Mouse (Mus musculus): ENCODE results near the gene Tmem164. TPM values are rescaled to one million over a fixed set of nuclear protein-coding genes. Genes with fewer than 3 reads are reported as not detected.
A peak's percentile ranks its signal among the peaks of the same experiment; 100 is the strongest.

Tmem164 gene
- polyA plus RNA-seq, 1 experiment from 2014 or later, result 48.3 TPM

DNA sequence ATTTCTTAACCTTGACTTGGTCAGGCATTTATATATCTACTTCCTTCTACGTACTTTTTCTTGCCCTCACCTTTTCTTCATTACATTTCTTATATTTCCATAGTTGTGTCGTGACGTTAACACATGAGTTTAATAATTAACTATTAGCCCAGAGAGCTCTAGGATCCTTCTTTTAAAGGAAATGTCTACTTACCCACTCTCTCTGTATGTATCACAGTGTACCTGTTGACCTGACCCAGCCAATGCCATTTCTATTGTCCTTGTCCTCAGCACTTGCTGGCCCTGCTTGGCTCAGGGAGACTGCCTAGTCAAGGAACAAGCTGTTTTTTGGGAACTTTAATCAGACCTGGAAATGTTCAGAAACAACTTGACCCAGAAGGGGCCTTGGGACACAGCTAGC, 40.7 kb downstream of the Tmem164 start:
- Histone ChIP-seq H3K36me3 (peaks cover 4% of the 10 kb centered on the region), H3K4me1 (peaks cover 49% of the 10 kb centered on the region), H3K4me3 (no peak overlapping the region), H3K9ac (no peak overlapping the region), H3K27ac (replicated peaks) (no peak overlapping the region), H3K27me3 (replicated peaks) (no peaks in the 10 kb centered on the region), H3K9me3 (no peaks in the 10 kb centered on the region), H3K4me2 (no peak overlapping the region)
- no peak for ATAC-seq (ENCODE audit: extremely low read depth, insufficient number of reproducible peaks, low FRiP score, low TSS enrichment)
- 84% methylated on average over 3 of the region's 3 CpGs for WGBS

DNA sequence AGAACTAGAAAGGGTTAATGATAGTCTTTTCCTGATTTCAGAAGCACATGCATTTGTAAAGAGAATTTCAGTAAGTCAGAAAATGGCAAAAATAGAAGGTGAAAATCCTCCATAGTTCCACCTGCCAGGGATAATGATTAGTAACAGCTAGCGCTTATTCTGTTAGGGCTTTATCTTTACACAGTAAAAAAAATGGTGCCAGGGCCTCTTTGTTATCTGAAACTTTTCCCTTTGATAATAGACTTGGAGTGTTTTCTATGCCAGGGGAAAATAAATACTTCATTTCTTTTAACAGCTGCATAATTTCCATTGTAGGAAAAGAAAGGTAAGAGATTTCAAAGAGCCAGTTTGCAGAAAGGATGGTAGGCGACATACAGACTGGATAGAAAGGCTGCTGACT, 43.0 kb downstream of the Tmem164 start:
- H3K27ac ChIP-seq (replicated peaks), result 0 out of 2 replicates have a peak overlapping the region, but pooled peaks have one; percentile 12
- H3K4me1 ChIP-seq, result peaks cover 51% of the 10 kb centered on the region
- H3K4me2 ChIP-seq, result no peak overlapping the region
- H3K27me3 ChIP-seq (replicated peaks), result no peaks in the 10 kb centered on the region
- no peak for ATAC-seq (ENCODE audit: extremely low read depth, insufficient number of reproducible peaks, low FRiP score, low TSS enrichment)
- peaks cover 9% of the 10 kb centered on the region for H3K36me3 ChIP-seq
- no peak overlapping the region for H3K4me3 ChIP-seq
- 41% methylated on average over 2 of the region's 2 CpGs for WGBS
- H3K9ac ChIP-seq, result no peak overlapping the region
- H3K9me3 ChIP-seq, result no peaks in the 10 kb centered on the region

DNA sequence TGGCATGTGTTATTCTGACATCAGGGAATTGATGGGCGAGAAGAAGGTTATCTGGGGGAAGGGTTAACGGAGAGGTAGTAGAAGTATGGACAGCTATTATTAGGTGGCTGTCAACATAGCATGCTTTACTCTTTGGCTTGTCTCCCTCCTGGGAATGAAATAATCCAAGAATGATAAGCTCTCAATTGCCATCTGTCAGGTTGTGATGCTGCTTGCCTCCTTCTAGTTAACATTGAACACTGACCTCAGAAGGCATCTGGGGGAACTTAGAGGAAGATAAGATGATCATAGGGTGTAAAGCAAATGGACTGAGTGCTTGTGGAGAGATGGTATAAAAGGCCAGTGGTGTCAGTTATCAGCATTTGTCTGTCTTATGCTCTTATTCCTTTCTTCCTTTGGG, 44.4 kb downstream of the Tmem164 start:
- H3K27ac ChIP-seq (replicated peaks), result 0 out of 2 replicates have a peak overlapping the region, but pooled peaks have one; percentile 42
- WGBS, result 27% methylated on average over 2 of the region's 2 CpGs
- ATAC-seq (ENCODE audit: extremely low read depth, insufficient number of reproducible peaks, low FRiP score, low TSS enrichment), result no peak

DNA sequence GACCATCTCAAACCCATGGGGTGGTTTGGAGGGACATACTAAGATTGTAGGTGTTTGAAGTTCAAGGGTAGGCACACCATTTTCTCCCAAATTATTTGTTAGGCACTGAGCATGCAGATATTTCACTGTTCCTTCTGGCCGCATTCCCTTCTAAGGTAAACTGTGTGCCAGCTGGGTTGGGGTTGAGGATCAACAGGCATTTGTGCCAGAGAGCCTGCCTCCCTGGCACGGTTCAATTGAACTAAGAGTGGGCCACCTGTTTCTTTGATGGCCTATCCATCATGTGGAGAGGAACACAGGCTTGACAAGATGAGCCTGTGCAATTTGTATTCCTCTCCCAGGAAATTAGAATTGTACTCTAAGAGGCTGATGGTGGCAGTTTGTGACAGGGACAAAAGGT, 45.1 kb downstream of the Tmem164 start:
- Histone ChIP-seq H3K4me3 (no peak overlapping the region), H3K9ac (no peak overlapping the region), H3K27me3 (replicated peaks) (no peaks in the 10 kb centered on the region), H3K4me2 (no peak overlapping the region), H3K36me3 (peaks cover 5% of the 10 kb centered on the region; the same call in 1 of the 2 replicates), H3K9me3 (no peaks in the 10 kb centered on the region), H3K27ac (replicated peaks) (peak overlapping the region; percentile 42; the same call in 1 of the 2 replicates), H3K4me1 (peaks cover 55% of the 10 kb centered on the region)
- no peak for ATAC-seq (ENCODE audit: extremely low read depth, insufficient number of reproducible peaks, low FRiP score, low TSS enrichment)
- WGBS, result 65% methylated on average over 2 of the region's 2 CpGs

More for the DNA sequence above, 44.4 kb downstream of the Tmem164 start:
- H3K27me3 ChIP-seq (replicated peaks), result no peaks in the 10 kb centered on the region
- H3K9me3 ChIP-seq, result no peaks in the 10 kb centered on the region
- H3K4me1 ChIP-seq, result peaks cover 51% of the 10 kb centered on the region
- H3K36me3 ChIP-seq, result peaks cover 5% of the 10 kb centered on the region
- H3K9ac ChIP-seq, result no peak overlapping the region
- no peak overlapping the region for H3K4me2 ChIP-seq
- H3K4me3 ChIP-seq, result no peak overlapping the region

DNA sequence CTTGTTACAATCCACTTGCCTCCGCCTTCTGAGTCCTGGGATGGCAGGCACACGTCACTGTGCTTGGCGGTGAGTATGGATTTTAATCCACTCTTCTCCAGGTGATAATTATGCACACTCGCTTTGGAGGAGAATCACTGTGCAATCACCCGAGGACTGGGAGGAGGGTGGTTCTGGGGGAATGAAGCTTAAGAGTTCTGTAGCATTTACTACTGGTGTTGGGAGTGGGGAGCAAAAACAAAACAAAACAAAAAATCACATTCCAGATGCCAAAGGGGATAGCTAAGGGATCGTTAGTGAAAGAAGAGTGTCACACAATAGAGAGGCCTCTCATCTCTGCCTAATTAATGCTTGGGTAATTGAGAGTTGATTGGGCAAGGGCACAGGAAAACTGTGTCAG, 46.6 kb downstream of the Tmem164 start:
- H3K4me1 ChIP-seq, result peaks cover 53% of the 10 kb centered on the region

DNA sequence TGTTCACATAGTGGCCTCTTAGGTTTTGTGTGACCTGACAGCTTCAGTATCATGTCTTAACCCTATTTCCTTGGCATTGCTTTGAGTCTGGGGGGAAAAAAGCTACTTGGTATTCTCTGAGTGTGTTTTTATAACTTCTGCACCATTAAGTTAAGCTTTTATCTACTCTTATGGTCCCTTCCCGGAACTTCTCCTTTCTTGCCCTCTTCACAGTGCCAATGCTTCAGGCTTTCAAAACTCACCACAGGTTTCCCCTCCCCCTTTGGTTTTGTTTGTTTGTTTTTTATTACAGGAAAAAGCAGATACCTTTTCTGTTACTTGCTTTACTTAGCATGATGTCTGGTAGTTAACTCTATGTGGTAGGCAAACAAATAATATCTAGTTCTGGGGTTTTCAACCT, 47.8 kb downstream of the Tmem164 start:
- Histone ChIP-seq H3K4me1 (peaks cover 49% of the 10 kb centered on the region), H3K4me2 (no peak overlapping the region), H3K27me3 (replicated peaks) (no peaks in the 10 kb centered on the region)

More for the DNA sequence above, 46.6 kb downstream of the Tmem164 start:
- no peak overlapping the region for H3K4me3 ChIP-seq
- peaks cover 5% of the 10 kb centered on the region; the same call in 1 of the 2 replicates for H3K36me3 ChIP-seq
- WGBS, result 75% methylated on average over 6 of the region's 6 CpGs
- no peak overlapping the region for H3K9ac ChIP-seq
- H3K27me3 ChIP-seq (replicated peaks), result no peaks in the 10 kb centered on the region
- ATAC-seq (ENCODE audit: extremely low read depth, insufficient number of reproducible peaks, low FRiP score, low TSS enrichment), result no peak
- H3K27ac ChIP-seq (replicated peaks), result no peak overlapping the region
- H3K4me2 ChIP-seq, result no peak overlapping the region
- no peaks in the 10 kb centered on the region for H3K9me3 ChIP-seq

DNA sequence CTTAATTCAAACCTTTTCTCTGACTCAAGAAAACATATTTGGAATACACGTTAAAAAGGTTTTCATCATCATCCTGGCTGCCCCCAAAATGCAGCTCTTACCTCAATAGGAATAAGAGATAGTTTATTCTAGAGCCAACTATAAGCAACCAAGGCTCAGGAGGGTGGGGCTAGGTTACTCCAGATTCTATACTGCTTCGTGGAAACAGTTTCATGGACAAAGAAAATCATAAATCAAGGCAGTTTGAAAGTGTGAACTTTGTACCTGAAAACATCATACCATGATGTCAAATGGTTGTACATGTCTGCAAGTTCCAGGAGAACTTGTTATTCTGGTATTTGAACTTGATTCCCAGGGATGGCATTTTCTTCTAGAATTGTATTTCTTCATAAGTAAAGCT, 48.3 kb downstream of the Tmem164 start:
- H3K36me3 ChIP-seq, result peaks cover 5% of the 10 kb centered on the region; the same call in 1 of the 2 replicates
- ATAC-seq (ENCODE audit: extremely low read depth, insufficient number of reproducible peaks, low FRiP score, low TSS enrichment), result no peak
- H3K4me3 ChIP-seq, result no peak overlapping the region
- no peaks in the 10 kb centered on the region for H3K9me3 ChIP-seq
- 79% methylated on average over 2 of the region's 2 CpGs for WGBS
- no peaks in the 10 kb centered on the region for H3K27me3 ChIP-seq (replicated peaks)
- H3K9ac ChIP-seq, result no peak overlapping the region
- H3K4me2 ChIP-seq, result no peak overlapping the region
- peaks cover 45% of the 10 kb centered on the region for H3K4me1 ChIP-seq
- no peak overlapping the region for H3K27ac ChIP-seq (replicated peaks)

More for the DNA sequence above, 47.8 kb downstream of the Tmem164 start:
- Histone ChIP-seq H3K27ac (replicated peaks) (no peak overlapping the region), H3K9ac (no peak overlapping the region), H3K36me3 (peaks cover 5% of the 10 kb centered on the region; the same call in 1 of the 2 replicates), H3K4me3 (no peak overlapping the region), H3K9me3 (no peaks in the 10 kb centered on the region)
- no peak for ATAC-seq (ENCODE audit: extremely low read depth, insufficient number of reproducible peaks, low FRiP score, low TSS enrichment)
- WGBS, result 81% methylated on average over 1 of the region's 1 CpGs

DNA sequence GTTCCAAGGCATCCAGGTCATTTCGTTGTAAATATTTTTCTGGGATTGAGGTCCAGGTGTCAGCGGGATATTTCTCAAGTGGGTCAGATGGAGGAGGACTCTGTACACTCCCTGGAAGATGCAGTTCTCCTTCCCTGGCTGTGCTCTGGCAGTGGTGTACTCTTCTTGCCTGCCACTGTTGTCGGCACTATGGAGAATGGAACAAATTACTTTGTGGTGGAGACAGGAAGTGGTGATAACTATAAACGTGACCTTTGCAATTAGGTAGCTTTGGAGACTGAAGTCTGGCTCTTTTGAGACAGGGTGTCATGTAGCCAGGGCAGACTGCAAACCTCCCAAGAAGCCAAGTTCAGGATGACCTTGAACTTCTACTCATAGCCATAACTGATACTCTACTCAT, 55.9 kb downstream of the Tmem164 start:
- Histone ChIP-seq H3K9me3 (no peaks in the 10 kb centered on the region), H3K4me3 (no peak overlapping the region), H3K4me1 (peaks cover 19% of the 10 kb centered on the region), H3K36me3 (peaks cover 5% of the 10 kb centered on the region; the same call in 1 of the 2 replicates), H3K9ac (no peak overlapping the region), H3K27me3 (replicated peaks) (no peaks in the 10 kb centered on the region), H3K27ac (replicated peaks) (peak overlapping the region; percentile 54), H3K4me2 (no peak overlapping the region)
- ATAC-seq (ENCODE audit: extremely low read depth, insufficient number of reproducible peaks, low FRiP score, low TSS enrichment), result no peak
- 52% methylated on average over 4 of the region's 4 CpGs for WGBS

DNA sequence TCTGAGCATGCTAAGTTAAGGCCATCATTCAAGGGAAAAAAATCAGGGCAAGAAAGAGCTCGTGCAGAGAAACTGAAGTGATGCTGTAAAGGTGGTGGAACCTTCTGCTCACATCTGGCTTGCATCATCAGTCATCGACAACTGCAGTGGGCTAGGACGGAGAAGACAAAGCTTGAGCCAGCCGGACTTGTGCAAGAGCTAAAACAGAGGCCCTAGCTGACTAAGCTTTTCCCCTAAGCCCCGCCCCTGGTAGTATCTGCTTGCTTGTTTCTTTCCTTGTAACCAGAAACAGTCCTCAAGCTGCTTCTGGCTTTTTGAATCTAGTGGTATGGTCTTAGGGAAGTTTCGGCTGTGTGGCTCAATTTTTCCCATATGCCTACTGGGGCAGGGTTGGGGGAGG, 56.5 kb downstream of the Tmem164 start:
- ATAC-seq (ENCODE audit: extremely low read depth, insufficient number of reproducible peaks, low FRiP score, low TSS enrichment), result no peak
- 42% methylated on average over 6 of the region's 6 CpGs for WGBS
- peaks cover 23% of the 10 kb centered on the region for H3K4me1 ChIP-seq

DNA sequence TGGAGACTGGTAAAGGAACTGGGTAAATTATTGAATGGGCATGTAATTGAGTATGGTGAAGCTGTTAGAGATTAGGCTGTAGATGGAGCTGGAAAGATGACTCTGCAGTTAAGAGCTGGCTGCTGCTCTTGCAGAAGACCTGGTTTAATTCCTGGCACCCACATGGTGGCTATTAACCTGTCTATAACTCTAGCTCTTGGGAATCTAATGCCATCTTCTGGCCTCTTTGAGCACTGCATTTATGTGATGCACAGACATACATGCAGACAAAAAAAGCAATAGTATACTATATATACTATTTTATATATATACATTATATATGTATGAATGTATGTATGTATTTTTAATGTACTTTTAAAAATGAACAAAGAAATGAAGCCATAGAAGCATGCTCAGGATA, 66.2 kb downstream of the Tmem164 start:
- Histone ChIP-seq H3K27ac (replicated peaks) (no peak overlapping the region), H3K27me3 (replicated peaks) (no peaks in the 10 kb centered on the region), H3K4me3 (no peak overlapping the region), H3K9me3 (no peaks in the 10 kb centered on the region), H3K36me3 (peaks cover 22% of the 10 kb centered on the region), H3K4me2 (no peak overlapping the region), H3K9ac (no peak overlapping the region), H3K4me1 (peaks cover 6% of the 10 kb centered on the region)
- no peak for ATAC-seq (ENCODE audit: extremely low read depth, insufficient number of reproducible peaks, low FRiP score, low TSS enrichment)

More for the DNA sequence above, 56.5 kb downstream of the Tmem164 start:
- no peak overlapping the region for H3K4me2 ChIP-seq
- H3K36me3 ChIP-seq, result peaks cover 8% of the 10 kb centered on the region
- no peak overlapping the region for H3K4me3 ChIP-seq
- no peaks in the 10 kb centered on the region for H3K9me3 ChIP-seq
- H3K27me3 ChIP-seq (replicated peaks), result no peaks in the 10 kb centered on the region
- peak overlapping the region; percentile 54 for H3K27ac ChIP-seq (replicated peaks)
- H3K9ac ChIP-seq, result no peak overlapping the region

DNA sequence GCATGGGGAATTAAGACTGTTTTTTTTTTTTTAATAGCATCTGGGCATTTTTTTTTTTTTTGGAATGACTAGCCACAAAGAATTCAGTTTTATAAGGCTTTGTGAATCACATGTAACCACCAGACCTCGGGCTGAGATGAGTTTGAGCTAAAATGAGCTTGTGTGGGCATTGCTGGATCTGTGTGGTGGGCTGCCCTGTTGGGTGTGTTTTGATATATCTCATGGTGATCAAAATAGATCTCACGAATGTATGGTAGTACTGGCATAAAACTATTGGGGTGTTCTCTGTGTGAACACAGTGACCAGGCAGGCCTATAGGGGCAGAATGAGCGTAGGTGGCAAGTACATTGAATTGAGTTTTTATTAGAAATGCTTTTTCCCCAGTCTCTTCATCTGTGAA, 67.4 kb downstream of the Tmem164 start:
- Histone ChIP-seq H3K4me3 (no peak overlapping the region), H3K36me3 (peaks cover 18% of the 10 kb centered on the region), H3K9ac (no peak overlapping the region), H3K4me2 (no peak overlapping the region), H3K4me1 (peaks cover 3% of the 10 kb centered on the region), H3K27ac (replicated peaks) (no peak overlapping the region), H3K9me3 (no peaks in the 10 kb centered on the region), H3K27me3 (replicated peaks) (no peaks in the 10 kb centered on the region)
- no peak for ATAC-seq (ENCODE audit: extremely low read depth, insufficient number of reproducible peaks, low FRiP score, low TSS enrichment)
- WGBS, result 81% methylated on average over 3 of the region's 3 CpGs

DNA sequence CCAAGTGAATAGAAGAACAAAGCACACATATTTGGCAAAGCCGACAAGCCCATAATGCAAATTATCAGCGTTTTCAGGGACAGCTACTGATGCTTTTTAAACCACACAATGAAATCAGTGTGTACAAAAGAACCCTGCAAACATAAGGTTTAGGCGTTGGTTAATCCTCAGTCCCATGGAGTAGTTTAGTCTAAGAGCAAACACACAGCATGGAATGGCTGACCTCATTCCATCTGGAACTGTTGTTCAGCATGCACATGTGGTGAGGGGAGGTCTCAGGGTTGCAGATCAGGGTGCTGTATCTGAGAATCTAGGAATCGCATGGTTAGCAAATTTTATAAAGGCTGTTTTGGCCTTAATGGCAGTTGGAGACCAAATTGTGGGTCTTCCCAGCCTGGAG, 69.6 kb downstream of the Tmem164 start:
- Histone ChIP-seq H3K36me3 (peaks cover 17% of the 10 kb centered on the region), H3K4me1 (peaks cover 3% of the 10 kb centered on the region), H3K27ac (replicated peaks) (no peak overlapping the region), H3K4me2 (no peak overlapping the region), H3K9me3 (no peaks in the 10 kb centered on the region), H3K9ac (no peak overlapping the region), H3K27me3 (replicated peaks) (0 out of 2 replicates have a peak, but pooled peaks cover 2% of the 10 kb centered on the region), H3K4me3 (no peak overlapping the region)
- ATAC-seq (ENCODE audit: extremely low read depth, insufficient number of reproducible peaks, low FRiP score, low TSS enrichment), result no peak
- WGBS, result 62% methylated on average over 4 of the region's 4 CpGs
